Mouse (Mus musculus) lung, postnatal 0 days (tissue): ENCODE measurements at regions not wholly inside any gene's neighbourhood (a gene's known extent, or its start where the extent isn't known, plus 50 kb on each side); places are given as distances from the start of the nearest gene placed in this dataset.

Experiments
- ATAC-seq: fragments of 200-750 bp; cut with Nextera tagmentation; 2 replicates; pipeline ENCODE4 v1.8.0; 2017; ENCODE audit warnings: moderate library complexity
- DNase-seq: peaks from one replicate; pipeline ENCODE4 v3.0.0-alpha.2; 2016; ENCODE audit warnings: low spot score
- H3K27ac ChIP-seq: fragments of 300-500 bp; sonication (generic); 2 replicates; pipeline ENCODE4 v1.5.1; 2014; ENCODE audit warnings: antibody characterized with exemption, mild to moderate bottlenecking, low read length, mixed read lengths
- H3K27me3 ChIP-seq: fragments of 300-500 bp; sonication (generic); replicated peaks from 2 replicates; pipeline ENCODE4 v1.6.1; 2014; ENCODE audit warnings: low read length, mixed read lengths; ENCODE audit not compliant: insufficient read depth
- H3K36me3 ChIP-seq: fragments of 300-500 bp; sonication (generic); 2 replicates; pipeline ENCODE4 v1.6.1; 2014; ENCODE audit warnings: low read length, mixed read lengths; ENCODE audit not compliant: insufficient read depth
- H3K4me1 ChIP-seq: fragments of 300-500 bp; sonication (generic); 2 replicates; pipeline ENCODE4 v1.6.1; 2014; ENCODE audit warnings: antibody characterized with exemption, low read depth, low read length, mixed read lengths; ENCODE audit not compliant: insufficient read depth
- H3K4me2 ChIP-seq: fragments of 300-500 bp; sonication (generic); replicated peaks from 2 replicates; pipeline ENCODE4 v1.6.1; 2014; ENCODE audit warnings: low read depth, mild to moderate bottlenecking, low read length, moderate library complexity, mixed read lengths
- H3K4me3 ChIP-seq: fragments of 300-500 bp; sonication (generic); 2 replicates; pipeline ENCODE4 v1.5.1; 2014; ENCODE audit warnings: low read depth, low read length
- H3K9ac ChIP-seq: fragments of 300-500 bp; sonication (generic); replicated peaks from 2 replicates; pipeline ENCODE4 v1.6.1; 2014; ENCODE audit warnings: low read depth, mild to moderate bottlenecking
- H3K9me3 ChIP-seq: fragments of 300-500 bp; sonication (generic); 2 replicates; pipeline ENCODE4 v1.6.1; 2016; ENCODE audit warnings: low read length, mixed read lengths
- CTCF ChIP-seq: IDR thresholded peaks from 2 replicates; pipeline ENCODE4 v1.5.1; 2016; ENCODE audit warnings: antibody characterized with exemption, mild to moderate bottlenecking
- EP300 ChIP-seq: IDR thresholded peaks from 2 replicates; pipeline ENCODE4 v1.6.1; 2016; ENCODE audit warnings: antibody characterized with exemption, mild to moderate bottlenecking, control low read depth
- WGBS: fragments of 180-500 bp; shearing (Covaris S2); extraction: QIAGEN DNeasy Blood & Tissue Kit; methylation state at CpG from one replicate; pipeline ENCODE4 v1.1.7; 2014; 5-methylcytosine and 5-hydroxymethylcytosine counted together

DNA sequence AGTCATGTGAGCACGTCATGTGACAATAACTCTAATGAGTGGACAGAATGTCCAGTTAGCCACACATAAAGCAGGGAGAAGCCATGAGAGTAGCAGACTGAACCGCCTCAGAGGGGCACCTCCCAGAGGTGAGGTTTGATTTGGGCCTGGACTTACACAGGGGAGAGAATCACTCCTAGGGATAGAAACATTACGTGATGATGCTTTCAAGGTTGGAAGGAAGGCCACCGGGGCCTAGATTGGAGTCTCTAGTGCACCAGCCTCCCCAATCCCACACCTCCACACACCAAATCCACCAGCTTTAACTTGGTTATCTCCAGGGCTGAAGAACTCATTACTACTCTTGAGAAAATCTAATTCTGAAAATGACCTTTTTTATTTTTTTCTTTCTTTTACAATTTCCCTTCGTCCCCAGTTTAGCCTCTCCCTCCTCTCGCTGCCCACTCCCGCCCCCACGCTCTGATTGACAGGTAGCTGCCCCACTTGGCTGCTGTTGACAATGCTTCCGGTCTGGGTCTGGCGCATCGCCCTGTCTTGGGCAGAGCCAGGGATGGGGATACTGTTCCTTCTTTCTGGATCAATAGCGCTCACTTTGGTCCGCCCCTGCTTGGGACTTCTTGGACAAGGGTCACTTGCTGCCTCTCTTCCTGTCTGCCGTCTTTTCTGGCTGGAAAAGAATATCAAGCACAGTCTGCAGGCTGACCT, 87.8 kb upstream of the Mvb12b start:
- ATAC-seq (peak; percentile 30; the same call in 1 of the 2 replicates), DNase-seq (no peak)
- no peaks in the 10 kb centered on the region for H3K36me3 ChIP-seq
- H3K27ac ChIP-seq, result no peak overlapping the region
- no peak overlapping the region for H3K4me2 ChIP-seq
- H3K4me1 ChIP-seq, result no peaks in the 10 kb centered on the region
- no peak overlapping the region for H3K4me3 ChIP-seq
- no peaks in the 10 kb centered on the region for H3K9me3 ChIP-seq
- TF ChIP-seq CTCF, result no peak
- no peak for TF ChIP-seq EP300
- no peak overlapping the region for H3K9ac ChIP-seq
- H3K27me3 ChIP-seq, result no peaks in the 10 kb centered on the region
- WGBS, result 79% methylated on average over 14 of the region's 14 CpGs

DNA sequence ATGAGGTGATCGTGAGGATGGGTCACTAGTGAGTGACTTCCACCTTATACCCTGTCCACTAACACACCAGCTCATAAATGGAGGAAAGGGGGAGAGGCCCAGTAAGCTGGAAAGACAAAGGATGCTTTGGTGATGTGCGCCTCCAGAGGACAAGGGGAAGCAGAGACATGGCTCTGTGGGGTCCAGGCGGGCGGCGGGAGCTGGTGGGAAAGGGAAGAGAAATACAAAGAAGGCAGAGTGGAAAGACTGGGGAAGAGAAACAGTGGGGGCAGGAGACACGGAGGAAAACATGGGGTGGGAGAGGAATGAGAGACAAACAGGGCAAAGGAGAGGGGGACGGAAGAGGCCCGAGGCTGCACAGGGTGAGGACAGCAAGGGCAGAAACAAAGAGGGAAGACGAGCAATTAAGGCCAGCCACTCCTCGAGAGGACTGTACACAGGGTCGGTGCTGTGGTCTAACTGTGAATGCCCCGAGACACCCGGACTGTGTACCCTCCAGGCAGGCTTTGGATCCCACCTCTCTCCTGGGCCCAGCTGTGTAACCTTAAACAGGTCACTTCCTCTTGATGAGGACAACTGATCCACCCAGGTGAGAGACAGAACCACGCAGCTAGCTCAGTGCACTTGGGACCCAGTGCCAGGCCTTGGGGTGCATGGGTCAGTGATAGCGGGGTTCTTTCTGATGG, 87.1 kb upstream of the Mvb12b start:
- H3K4me3 ChIP-seq, result no peak overlapping the region
- H3K36me3 ChIP-seq, result no peaks in the 10 kb centered on the region
- 75% methylated on average over 15 of the region's 15 CpGs for WGBS
- no peak overlapping the region for H3K9ac ChIP-seq
- no peaks in the 10 kb centered on the region for H3K4me1 ChIP-seq
- DNase-seq (no peak), ATAC-seq (no peak)
- no peaks in the 10 kb centered on the region for H3K27me3 ChIP-seq
- H3K9me3 ChIP-seq, result no peaks in the 10 kb centered on the region
- H3K4me2 ChIP-seq, result no peak overlapping the region
- H3K27ac ChIP-seq, result no peak overlapping the region
- TF ChIP-seq EP300 (no peak), CTCF (no peak)

DNA sequence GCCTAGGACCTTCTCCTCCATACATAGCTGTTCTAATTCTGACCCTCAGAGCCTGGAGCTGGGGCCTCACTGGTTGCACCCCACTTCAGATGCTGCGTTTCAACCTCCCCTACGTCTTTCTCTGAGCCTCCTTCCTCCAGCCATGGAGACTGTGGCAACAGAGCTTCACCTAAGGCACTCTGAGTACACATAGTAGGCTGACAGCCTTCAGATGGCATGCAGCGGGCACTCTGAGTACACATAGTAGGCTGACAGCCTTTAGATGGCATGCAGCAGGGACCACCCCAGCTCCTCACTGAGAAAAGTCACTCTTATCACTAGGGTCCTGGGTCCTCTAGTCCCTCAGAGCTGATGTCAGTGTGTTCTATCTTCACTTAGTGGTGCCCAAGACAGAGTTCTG, 86.3 kb upstream of the Mvb12b start:
- TF ChIP-seq EP300 (no peak), CTCF (no peak)
- H3K4me3 ChIP-seq, result no peak overlapping the region
- WGBS, result 83% methylated on average over 3 of the region's 3 CpGs
- H3K36me3 ChIP-seq, result no peaks in the 10 kb centered on the region
- no peaks in the 10 kb centered on the region for H3K27me3 ChIP-seq
- ATAC-seq (no peak), DNase-seq (no peak)
- H3K4me2 ChIP-seq, result no peak overlapping the region
- H3K9me3 ChIP-seq, result no peaks in the 10 kb centered on the region
- H3K4me1 ChIP-seq, result no peaks in the 10 kb centered on the region
- H3K27ac ChIP-seq, result no peak overlapping the region
- no peak overlapping the region for H3K9ac ChIP-seq

DNA sequence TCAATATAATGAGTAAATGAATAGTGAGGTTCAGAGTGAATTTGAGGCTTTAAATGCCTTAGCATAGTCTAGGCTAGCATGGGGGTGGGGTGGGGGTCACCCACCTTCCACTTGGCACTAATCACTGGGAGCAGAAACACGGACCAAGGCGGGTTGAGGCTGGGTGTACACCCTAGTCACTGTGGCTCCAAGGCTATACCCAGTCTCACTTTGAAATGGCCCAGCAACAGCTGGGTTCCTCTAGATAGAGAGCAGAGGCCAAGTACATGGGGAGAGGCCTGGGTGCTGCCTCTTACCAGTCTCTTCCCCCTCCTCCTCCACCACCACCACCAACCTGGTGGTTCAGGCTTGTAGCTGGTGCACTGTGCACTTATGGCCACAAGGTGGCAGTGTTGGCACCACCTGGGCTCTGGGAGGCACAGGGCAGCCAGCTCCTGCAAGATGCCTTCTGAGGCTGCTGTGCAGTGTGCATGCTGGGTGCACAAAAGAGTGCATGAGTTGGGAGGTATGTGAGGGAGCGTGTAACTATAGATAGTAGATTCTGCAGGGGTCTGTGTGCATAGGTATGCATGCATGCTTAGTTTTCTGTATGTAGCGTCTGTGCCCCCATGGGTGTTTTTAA, 85.6 kb upstream of the Mvb12b start:
- 76% methylated on average over 4 of the region's 4 CpGs for WGBS
- Histone ChIP-seq H3K36me3 (no peaks in the 10 kb centered on the region), H3K9ac (no peak overlapping the region), H3K4me2 (no peak overlapping the region), H3K9me3 (no peaks in the 10 kb centered on the region), H3K4me1 (no peaks in the 10 kb centered on the region), H3K27me3 (no peaks in the 10 kb centered on the region), H3K4me3 (no peak overlapping the region), H3K27ac (no peak overlapping the region)
- ATAC-seq, result peak; percentile 73
- peak; percentile 100 for TF ChIP-seq CTCF
- no peak for TF ChIP-seq EP300
- peak; percentile 85 for DNase-seq

DNA sequence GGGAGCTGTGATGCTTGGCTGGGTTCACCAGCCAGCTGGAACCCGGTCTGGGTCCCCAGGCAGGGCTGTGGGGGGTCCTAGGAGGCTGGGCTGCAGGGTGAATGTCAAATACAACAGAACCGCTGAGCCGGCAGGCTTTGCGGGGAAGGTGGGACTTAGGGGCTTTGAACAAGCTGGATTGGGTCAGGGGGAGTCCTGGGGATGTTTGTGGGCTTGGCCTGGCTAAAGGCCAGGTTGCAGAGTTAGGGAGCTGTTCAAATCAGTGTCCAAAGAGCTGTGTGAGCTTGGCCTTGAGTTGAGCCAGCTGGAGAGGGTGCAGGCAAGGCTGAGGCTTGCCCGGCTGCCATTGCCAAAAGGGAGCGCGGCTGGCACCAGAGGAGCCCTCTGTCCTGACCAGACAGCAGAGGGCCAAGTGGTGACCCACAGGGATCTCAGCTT, 79.3 kb upstream of the Mvb12b start:
- DNase-seq, result peak; percentile 77
- 31% methylated on average over 7 of the region's 7 CpGs for WGBS
- H3K27ac ChIP-seq, result no peak overlapping the region
- no peaks in the 10 kb centered on the region for H3K36me3 ChIP-seq
- no peak overlapping the region for H3K9ac ChIP-seq
- H3K27me3 ChIP-seq, result 0 out of 2 replicates have a peak, but pooled peaks cover 11% of the 10 kb centered on the region
- peak; percentile 91 for ATAC-seq
- H3K4me1 ChIP-seq, result no peaks in the 10 kb centered on the region
- TF ChIP-seq EP300, result no peak
- no peak for TF ChIP-seq CTCF
- H3K4me3 ChIP-seq, result no peak overlapping the region
- peak overlapping the region; percentile 12 for H3K4me2 ChIP-seq
- no peaks in the 10 kb centered on the region for H3K9me3 ChIP-seq

DNA sequence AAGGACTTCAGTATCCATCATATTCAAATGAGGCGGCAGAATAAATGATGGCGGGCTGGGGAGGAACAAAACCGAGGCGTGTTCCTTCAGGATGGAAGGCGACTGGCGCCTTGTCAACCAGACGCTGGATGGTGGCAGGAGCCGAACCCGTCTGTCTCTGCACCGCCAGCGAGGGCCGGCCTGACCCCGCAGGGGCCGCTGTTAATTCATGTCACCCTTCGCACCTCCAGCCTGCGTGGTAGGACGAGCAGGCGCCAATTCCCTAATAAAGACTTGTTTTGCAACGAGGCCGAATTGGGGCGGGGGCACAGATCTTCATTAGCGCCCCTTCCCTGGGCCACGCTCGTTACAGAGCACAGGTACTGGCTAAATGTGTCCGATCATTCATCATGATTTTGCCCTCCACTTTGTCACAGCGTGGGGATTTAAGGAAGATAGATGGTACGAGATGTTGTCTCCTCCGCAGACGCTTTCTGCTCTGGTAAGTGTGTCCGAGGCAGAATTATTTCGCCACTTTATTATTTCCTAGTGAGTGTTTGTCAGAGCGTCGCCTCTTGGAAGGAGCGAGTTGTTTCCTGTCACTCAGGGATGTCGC, 78.7 kb upstream of the Mvb12b start:
- peak overlapping the region; percentile 12 for H3K4me2 ChIP-seq
- no peak overlapping the region for H3K27ac ChIP-seq
- H3K9ac ChIP-seq, result no peak overlapping the region
- no peaks in the 10 kb centered on the region for H3K9me3 ChIP-seq
- DNase-seq (no peak), ATAC-seq (no peak)
- no peak overlapping the region for H3K4me3 ChIP-seq
- 0 out of 2 replicates have a peak, but pooled peaks cover 11% of the 10 kb centered on the region for H3K27me3 ChIP-seq
- no peak for TF ChIP-seq CTCF
- no peak for TF ChIP-seq EP300
- no peaks in the 10 kb centered on the region for H3K36me3 ChIP-seq
- WGBS, result 17% methylated on average over 35 of the region's 35 CpGs
- H3K4me1 ChIP-seq, result no peaks in the 10 kb centered on the region
